Mouse (Mus musculus): ENCODE data around the gene Csf1.

Gene Csf1

GRCm38 (mm10) chr3:107703675-107704370, 56.4 kb downstream of the Csf1 start:
- no peak for DNase-seq (ENCODE audit: low spot score in 2 of 2)

DNA sequence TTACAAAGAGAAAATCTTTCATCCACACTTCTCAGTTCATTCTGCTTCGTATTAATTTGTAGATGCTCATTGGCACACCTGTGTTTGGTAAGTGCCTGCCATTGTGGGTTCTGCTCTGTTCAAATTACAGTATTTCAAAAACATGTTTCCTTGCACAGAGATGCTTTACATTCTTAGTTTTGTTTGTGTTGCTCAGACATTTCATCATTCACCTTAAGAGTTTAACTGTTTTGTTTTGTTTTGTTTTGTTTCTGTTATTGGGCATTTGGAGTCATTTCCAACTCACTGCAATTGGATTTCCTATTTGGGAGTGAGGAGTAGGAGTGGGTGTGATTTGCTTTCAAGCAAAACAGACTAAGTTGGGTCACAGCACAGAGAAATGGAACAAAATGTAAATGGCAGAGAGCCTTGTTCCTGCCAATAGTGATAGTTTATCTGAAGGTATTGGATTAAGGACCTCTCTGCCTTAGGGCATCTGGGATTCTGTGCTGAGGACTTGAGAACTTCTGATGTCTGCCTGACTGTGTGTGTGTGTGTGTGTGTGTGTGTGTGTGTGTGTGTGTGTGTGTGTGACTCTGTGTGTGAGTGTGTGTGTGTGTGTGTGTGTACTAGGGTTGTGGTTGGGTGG, 58.4 kb downstream of the Csf1 start:
- no peak for DNase-seq (ENCODE audit: low spot score in 2 of 2)

DNA sequence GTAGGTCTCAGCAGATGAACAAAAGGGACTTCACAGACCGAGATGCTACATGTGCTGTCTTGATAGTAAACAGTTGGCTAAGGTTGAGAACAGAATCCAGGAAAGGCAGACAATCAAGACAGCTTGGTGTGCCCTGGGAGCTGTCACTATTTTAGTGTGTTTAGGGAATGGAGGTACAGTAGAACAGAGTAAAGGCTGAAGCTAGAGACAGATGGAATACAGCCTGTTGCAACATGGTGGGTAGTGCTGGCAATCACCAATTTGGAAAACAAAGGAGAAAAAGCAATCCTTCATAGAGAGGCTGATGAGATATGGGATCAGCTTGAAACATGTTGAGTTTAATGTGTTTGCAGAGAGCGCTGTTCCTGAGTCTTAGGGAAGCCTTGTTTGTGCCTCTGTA, 59.6 kb downstream of the Csf1 start:
- no peak for DNase-seq (ENCODE audit: low spot score in 2 of 2)

- DNase-seq (ENCODE audit: low spot score in 2 of 2): no peak
Measured at GRCm38 (mm10) chr3:107696910-107697309, 63.4 kb downstream of the Csf1 start.

- peak; percentile 98 for DNase-seq (ENCODE audit: low spot score in 2 of 2)
Measured at GRCm38 (mm10) chr3:107695948-107696881, 64.1 kb downstream of the Csf1 start, which contains the start of gene Ahcyl1. Gene Ahcyl1, minus strand, starts transcription at chr3:107696560.

GRCm38 (mm10) chr3:107695219-107695947, 64.9 kb downstream of the Csf1 start:
- DNase-seq (ENCODE audit: low spot score in 2 of 2): no peak

GRCm38 (mm10) chr3:107694256-107694900, 65.9 kb downstream of the Csf1 start:
- DNase-seq (ENCODE audit: low spot score in 2 of 2): no peak
